Mouse (Mus musculus): Measurements from ENCODE around the gene Canx.

- TF ChIP-seq CTCF (IDR thresholded peaks at IDR 0.05; ENCODE audit: insufficient read depth, low read depth, low read length) (no peak), POLR2A (IDR thresholded peaks at IDR 0.05; ENCODE audit: insufficient read depth, low read depth, low read length) (no peak)
These were observed 3.1 kb downstream of the Canx start for GRCm38 (mm10) chr11:50322345-50322744.
